Mouse (Mus musculus): ENCODE measurements around the gene Tmcc2. TPM values are rescaled to one million over a fixed set of nuclear protein-coding genes. Genes with fewer than 3 reads are reported as not detected.

Tmcc2 gene
- polyA plus RNA-seq, 1 experiment from 2014 or later, result 4.5 TPM

GRCm38 (mm10) chr1:132317413-132317812 is 73.7 kb downstream of the Tmcc2 start:
- no peaks in the 10 kb centered on the region for H3K36me3 ChIP-seq (ENCODE audit: insufficient read depth, low read length)
- no peak for DNase-seq (ENCODE audit: low spot score)
- no peak overlapping the region for H3K9ac ChIP-seq (ENCODE audit: low read depth, low read length)
- H3K4me2 ChIP-seq (ENCODE audit: low read length), result peak overlapping the region; percentile 91; the same call in 1 of the 2 replicates
- 72% methylated on average over 4 of the region's 4 CpGs for WGBS
- 0 out of 2 replicates have a peak overlapping the region, but pooled peaks have one; percentile 2 for H3K27ac ChIP-seq
- no peaks in the 10 kb centered on the region for H3K9me3 ChIP-seq (replicated peaks; ENCODE audit: low read length)
- no peak for ATAC-seq (replicated peaks; ENCODE audit: low FRiP score, low read depth)
- H3K27me3 ChIP-seq (ENCODE audit: insufficient read depth, low read length), result no peaks in the 10 kb centered on the region
- H3K4me3 ChIP-seq (replicated peaks; ENCODE audit: low read depth, low read length), result no peak overlapping the region
- no peak for TF ChIP-seq CTCF (IDR thresholded peaks at IDR 0.05; ENCODE audit: low read depth)
- H3K4me1 ChIP-seq (replicated peaks; ENCODE audit: insufficient read depth, low read length), result peaks cover 23% of the 10 kb centered on the region

GRCm38 (mm10) chr1:132316625-132316994 is 74.5 kb downstream of the Tmcc2 start:
- peak overlapping the region; percentile 55 for H3K4me3 ChIP-seq (replicated peaks; ENCODE audit: low read depth, low read length)
- peak overlapping the region; percentile 91 for H3K4me2 ChIP-seq (ENCODE audit: low read length)
- no peak for ATAC-seq (replicated peaks; ENCODE audit: low FRiP score, low read depth)
- no peak overlapping the region for H3K27ac ChIP-seq
- no peak for TF ChIP-seq CTCF (IDR thresholded peaks at IDR 0.05; ENCODE audit: low read depth)
- H3K36me3 ChIP-seq (ENCODE audit: insufficient read depth, low read length), result no peaks in the 10 kb centered on the region
- DNase-seq (ENCODE audit: low spot score), result no peak
- peak overlapping the region; percentile 55 for H3K9ac ChIP-seq (ENCODE audit: low read depth, low read length)
- H3K9me3 ChIP-seq (replicated peaks; ENCODE audit: low read length), result no peaks in the 10 kb centered on the region
- H3K27me3 ChIP-seq (ENCODE audit: insufficient read depth, low read length), result no peaks in the 10 kb centered on the region
- 34% methylated on average over 7 of the region's 7 CpGs for WGBS
- H3K4me1 ChIP-seq (replicated peaks; ENCODE audit: insufficient read depth, low read length), result peaks cover 27% of the 10 kb centered on the region

DNA sequence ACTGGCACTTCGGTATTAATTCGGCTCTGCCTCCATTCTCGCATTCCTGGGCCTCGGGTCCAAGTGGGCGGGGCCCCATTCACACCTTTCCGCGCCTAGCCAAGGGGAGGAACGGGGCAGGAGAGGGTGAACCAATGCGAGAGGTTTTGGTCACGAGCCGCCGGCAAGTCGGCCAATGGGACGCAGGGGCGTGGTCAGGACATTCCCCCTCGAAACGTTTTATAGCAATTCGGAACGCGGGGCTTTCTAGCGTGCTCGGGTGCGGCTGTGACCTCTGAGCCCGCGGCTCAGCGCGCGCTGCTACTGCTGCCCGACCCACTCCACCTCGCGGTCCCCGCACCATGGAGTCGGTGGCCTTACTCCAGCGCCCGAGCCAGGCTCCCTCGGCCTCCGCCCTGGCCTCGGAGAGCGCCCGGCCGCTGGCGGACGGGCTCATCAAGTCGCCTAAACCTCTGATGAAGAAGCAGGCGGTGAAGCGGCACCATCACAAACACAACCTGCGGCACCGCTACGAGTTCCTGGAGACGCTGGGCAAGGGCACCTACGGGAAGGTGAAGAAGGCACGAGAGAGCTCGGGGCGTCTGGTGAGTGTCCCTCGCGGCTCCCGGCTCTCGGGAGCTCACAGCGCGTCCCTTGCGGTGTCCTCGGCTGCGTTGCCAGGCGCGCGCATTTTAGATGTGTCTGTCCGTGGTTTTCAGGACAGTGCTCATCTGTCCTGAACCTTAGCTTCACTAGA is 75.0 kb downstream of the Tmcc2 start, which contains the start of gene Nuak2:
Gene Nuak2, plus strand, starts transcription at position 238 of the 736 bp plus-strand sequence.
- WGBS, result under 1% methylated on average over 67 of the region's 67 CpGs
- H3K9me3 ChIP-seq (replicated peaks; ENCODE audit: low read length), result no peaks in the 10 kb centered on the region
- TF ChIP-seq CTCF (IDR thresholded peaks at IDR 0.05; ENCODE audit: low read depth), result no peak
- H3K36me3 ChIP-seq (ENCODE audit: insufficient read depth, low read length), result no peaks in the 10 kb centered on the region
- H3K4me2 ChIP-seq (ENCODE audit: low read length), result peak within 1 kb of the TSS; percentile 91
- peak within 1 kb of the TSS; percentile 55 for H3K9ac ChIP-seq (ENCODE audit: low read depth, low read length)
- H3K4me1 ChIP-seq (replicated peaks; ENCODE audit: insufficient read depth, low read length), result peaks cover 32% of the 10 kb centered on the region
- DNase-seq (ENCODE audit: low spot score) (peak; percentile 91), ATAC-seq (replicated peaks; ENCODE audit: low FRiP score, low read depth) (peak; percentile 82)
- H3K27ac ChIP-seq, result no peak within 1 kb of the TSS; the same call in 1 of the 2 replicates
- H3K4me3 ChIP-seq (replicated peaks; ENCODE audit: low read depth, low read length), result peak within 1 kb of the TSS; percentile 55
- no peaks in the 10 kb centered on the region for H3K27me3 ChIP-seq (ENCODE audit: insufficient read depth, low read length)

- no peaks in the 10 kb centered on the region for H3K36me3 ChIP-seq (ENCODE audit: insufficient read depth, low read length)
- H3K4me3 ChIP-seq (replicated peaks; ENCODE audit: low read depth, low read length), result no peak overlapping the region
- H3K9ac ChIP-seq (ENCODE audit: low read depth, low read length), result no peak overlapping the region
- peaks cover 19% of the 10 kb centered on the region for H3K4me1 ChIP-seq (replicated peaks; ENCODE audit: insufficient read depth, low read length)
- ATAC-seq (replicated peaks; ENCODE audit: low FRiP score, low read depth), result peak; percentile 84
- H3K27ac ChIP-seq, result 0 out of 2 replicates have a peak overlapping the region, but pooled peaks have one; percentile 25
- no peaks in the 10 kb centered on the region for H3K9me3 ChIP-seq (replicated peaks; ENCODE audit: low read length)
- 51% methylated on average over 3 of the region's 3 CpGs for WGBS
- H3K4me2 ChIP-seq (ENCODE audit: low read length), result no peak overlapping the region
- H3K27me3 ChIP-seq (ENCODE audit: insufficient read depth, low read length), result no peaks in the 10 kb centered on the region
- peak; percentile 79 for TF ChIP-seq CTCF (IDR thresholded peaks at IDR 0.05; ENCODE audit: low read depth)
- DNase-seq (ENCODE audit: low spot score), result peak; percentile 93
These were observed 78.4 kb downstream of the Tmcc2 start for GRCm38 (mm10) chr1:132312703-132313102.

DNA sequence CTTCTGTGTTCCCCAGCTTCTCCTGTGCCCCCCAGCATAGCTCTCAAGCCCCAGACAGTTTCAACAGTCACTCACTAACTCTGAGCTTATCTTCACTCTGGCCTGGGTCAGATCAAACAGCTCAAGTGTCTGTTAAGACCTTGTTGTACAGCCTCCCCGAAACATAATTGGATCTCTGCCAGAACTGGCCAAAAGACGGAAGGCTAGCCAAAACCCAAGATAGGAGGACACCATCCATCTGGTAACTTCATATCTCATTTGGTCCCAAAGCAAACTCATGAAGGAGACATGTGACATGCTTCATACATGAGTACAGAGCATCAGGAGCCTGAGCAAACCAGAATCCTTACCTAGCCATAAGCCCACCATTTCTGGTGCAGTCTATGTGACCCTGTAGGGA is 79.0 kb downstream of the Tmcc2 start:
- WGBS, result 42% methylated on average over 2 of the region's 2 CpGs
- ATAC-seq (replicated peaks; ENCODE audit: low FRiP score, low read depth), result no peak

DNA sequence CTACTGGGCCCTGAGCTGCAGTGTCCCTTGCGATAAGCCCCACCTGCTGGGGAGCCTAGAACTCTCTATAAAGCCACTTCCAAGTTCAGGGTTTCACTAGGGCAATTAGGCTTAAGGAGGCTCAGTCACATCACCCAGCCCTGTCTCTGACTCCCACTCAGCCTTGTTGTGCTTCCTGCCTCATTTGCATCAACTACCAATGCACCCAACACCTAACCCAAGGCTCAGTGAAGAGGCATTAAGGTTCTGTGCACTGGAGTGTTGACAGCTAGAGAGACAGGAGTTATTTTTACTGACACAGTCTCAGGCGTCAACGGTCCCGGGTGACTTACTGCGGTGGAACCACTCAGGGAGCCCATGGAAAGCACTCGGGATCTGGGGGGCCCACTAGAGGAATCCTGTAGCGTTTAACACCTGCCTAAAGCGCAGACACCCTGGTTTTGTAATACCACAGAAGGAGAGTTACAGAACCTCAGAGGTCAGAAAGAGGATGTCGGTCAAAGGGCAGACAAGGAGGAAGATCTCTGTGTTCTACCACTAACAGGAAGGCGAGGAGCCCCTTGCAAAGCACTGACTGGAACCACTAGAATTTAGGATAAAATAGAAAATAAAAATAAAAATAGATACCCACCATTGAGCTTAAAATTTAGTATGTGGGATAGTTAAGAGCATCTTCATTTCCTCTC is 79.8 kb downstream of the Tmcc2 start:
- WGBS, result 34% methylated on average over 10 of the region's 10 CpGs
- Histone ChIP-seq H3K9ac (ENCODE audit: low read depth, low read length) (no peak overlapping the region), H3K4me1 (replicated peaks; ENCODE audit: insufficient read depth, low read length) (peaks cover 16% of the 10 kb centered on the region), H3K9me3 (replicated peaks; ENCODE audit: low read length) (no peaks in the 10 kb centered on the region), H3K4me3 (replicated peaks; ENCODE audit: low read depth, low read length) (no peak overlapping the region), H3K27ac (peak overlapping the region; percentile 21; the same call in 1 of the 2 replicates), H3K36me3 (ENCODE audit: insufficient read depth, low read length) (no peaks in the 10 kb centered on the region), H3K4me2 (ENCODE audit: low read length) (no peak overlapping the region), H3K27me3 (ENCODE audit: insufficient read depth, low read length) (no peaks in the 10 kb centered on the region)
- DNase-seq (ENCODE audit: low spot score) (peak; percentile 39), ATAC-seq (replicated peaks; ENCODE audit: low FRiP score, low read depth) (no peak)
- no peak for TF ChIP-seq CTCF (IDR thresholded peaks at IDR 0.05; ENCODE audit: low read depth)

More for the DNA sequence above, 79.0 kb downstream of the Tmcc2 start:
- peaks cover 16% of the 10 kb centered on the region for H3K4me1 ChIP-seq (replicated peaks; ENCODE audit: insufficient read depth, low read length)
- peak overlapping the region; percentile 13; the same call in 1 of the 2 replicates for H3K27ac ChIP-seq
- no peak overlapping the region for H3K4me3 ChIP-seq (replicated peaks; ENCODE audit: low read depth, low read length)
- H3K9ac ChIP-seq (ENCODE audit: low read depth, low read length), result no peak overlapping the region
- no peaks in the 10 kb centered on the region for H3K27me3 ChIP-seq (ENCODE audit: insufficient read depth, low read length)
- TF ChIP-seq CTCF (IDR thresholded peaks at IDR 0.05; ENCODE audit: low read depth), result no peak
- no peaks in the 10 kb centered on the region for H3K36me3 ChIP-seq (ENCODE audit: insufficient read depth, low read length)
- H3K9me3 ChIP-seq (replicated peaks; ENCODE audit: low read length), result no peaks in the 10 kb centered on the region
- H3K4me2 ChIP-seq (ENCODE audit: low read length), result no peak overlapping the region
- no peak for DNase-seq (ENCODE audit: low spot score)

All from kidney, postnatal 0 days (tissue).